Mouse (Mus musculus) CD8-positive naive resting alpha-beta T cell, adult 2 months (primary cell): ENCODE measurements around the gene Jmy.
"Not testable (repeated sequence)": the region's sequence is repeated elsewhere in the genome, so short reads cannot be mapped to it uniquely, and the experiment has no call there.

Experiments
- DNase-seq, 2 experiments: peaks; one replicate each; pipeline ENCODE4 v3.0.0; 2022; ENCODE audit warnings: low read depth in 2 of 2, low spot score in 2 of 2

Gene Jmy

DNA sequence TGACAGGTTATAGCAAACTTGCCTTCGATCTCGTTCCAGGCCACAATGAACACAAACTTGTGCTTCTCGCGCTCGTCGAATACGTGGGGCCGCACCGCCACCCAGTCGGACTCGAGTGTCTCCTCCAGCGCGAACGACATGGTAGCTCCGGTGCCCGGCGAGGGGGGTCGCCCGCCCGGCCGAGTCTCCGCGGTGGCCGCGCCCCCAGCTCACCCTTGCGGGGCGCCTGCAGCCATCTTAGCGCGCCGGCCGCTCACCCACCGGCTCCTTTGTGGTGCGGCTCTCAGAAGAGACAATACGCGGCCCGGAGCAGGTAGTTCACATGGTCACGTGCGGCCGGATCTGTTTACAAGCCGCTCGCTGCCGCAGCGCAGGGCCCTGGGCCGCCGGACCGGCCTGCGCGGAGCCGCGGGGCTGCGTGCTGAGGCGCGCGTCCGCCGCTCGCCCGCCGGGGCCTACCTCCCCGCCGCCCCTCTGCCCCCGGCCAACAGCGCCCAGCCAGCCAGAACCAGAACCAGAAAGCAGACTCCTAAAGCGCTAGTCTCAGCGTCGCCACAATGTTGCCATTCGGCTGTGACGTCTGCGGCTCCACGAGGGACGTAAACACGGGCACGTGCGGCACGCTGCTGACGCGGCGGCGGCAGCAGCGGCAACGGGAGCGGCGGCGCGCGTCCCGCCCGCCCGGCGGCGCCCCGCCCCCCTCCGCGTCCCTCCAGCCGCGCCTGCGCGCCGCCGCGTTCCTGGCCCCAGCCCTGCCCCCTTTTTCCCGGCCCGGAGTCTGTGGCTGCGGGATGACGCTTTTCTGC, at the start of gene Jmy:
Jmy (minus strand) TSS at position 642 of the 806 bp plus-strand sequence.
- peak; percentile 72 to 77 for DNase-seq

DNA sequence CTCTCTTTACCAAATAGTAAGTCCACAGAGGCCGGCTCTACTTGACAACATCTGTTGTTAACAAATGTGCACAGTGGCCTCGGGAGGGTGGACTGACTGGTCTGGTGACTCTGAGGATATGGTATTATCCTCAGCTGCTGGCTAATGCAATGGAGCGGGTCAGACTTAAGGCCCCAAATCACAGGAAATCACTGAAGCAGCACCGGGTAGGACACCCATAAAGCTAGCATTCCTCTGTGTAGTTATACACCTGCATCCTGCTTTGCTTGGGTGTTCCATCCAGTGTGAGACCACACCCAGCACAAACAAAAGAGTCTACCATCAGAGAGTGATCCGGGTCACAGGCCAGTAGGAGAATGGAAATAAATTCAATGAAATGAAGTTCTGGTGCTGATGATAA, 48.0 kb upstream of the Jmy start:
- DNase-seq, result no peak

DNA sequence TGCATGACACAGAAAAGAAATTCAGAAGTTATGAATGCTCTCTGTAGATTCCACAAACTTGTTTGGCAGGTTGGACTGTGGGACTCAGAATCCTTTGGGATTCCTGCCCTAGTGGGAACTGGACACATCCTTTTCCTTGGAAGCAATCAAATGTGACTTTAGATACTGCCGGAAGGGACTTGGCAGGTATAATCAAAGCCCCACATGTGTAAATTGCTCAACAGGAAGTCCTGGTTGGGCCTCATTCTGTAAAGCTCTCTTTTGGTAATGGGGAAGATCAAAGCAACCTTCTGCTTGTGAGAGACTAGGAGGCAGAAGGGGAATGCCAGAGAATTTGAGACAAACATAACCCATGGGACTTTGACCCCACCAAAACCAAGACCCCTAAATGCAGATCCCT, 46.4 kb upstream of the Jmy start:
- peak in 1 of 2 experiments; percentile 7 for DNase-seq

DNA sequence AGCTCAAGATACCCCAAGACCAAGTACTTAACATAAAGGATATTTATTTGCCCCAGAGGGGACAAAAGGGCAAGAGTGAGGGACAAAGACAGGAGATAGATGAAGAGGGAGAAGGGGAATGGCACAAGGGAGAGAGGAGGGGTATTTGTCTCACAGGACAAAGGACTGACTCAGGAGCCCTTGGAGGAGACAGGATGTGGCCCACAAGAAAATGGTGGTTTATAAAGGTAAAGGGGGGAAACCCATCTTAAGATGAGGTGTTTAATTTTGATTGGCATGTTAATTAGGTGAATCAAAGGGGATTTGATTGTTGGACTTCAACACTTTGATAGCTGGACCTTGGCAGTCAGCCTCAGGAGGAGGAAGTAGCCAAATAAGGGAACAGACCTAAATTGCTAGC, 44.7 kb upstream of the Jmy start:
- DNase-seq, result no peak

DNA sequence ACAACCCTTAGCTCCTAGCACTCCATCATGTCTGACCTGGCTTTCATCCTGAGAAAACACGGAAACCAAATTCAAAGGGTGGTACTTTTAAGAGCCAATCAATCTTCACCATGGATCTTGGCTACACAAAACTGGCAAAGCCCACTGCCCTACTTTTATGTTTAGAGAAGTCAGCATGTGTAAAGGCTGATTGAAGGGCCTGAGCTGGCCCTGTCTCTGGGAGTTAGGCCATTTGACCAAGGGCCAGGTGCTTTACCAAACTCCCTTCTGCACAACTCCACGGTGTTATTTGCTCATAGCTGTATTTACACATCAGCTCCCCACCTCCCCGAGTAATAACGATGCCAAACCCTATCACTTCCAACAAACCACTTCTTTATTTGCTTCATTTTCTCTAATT, 39.7 kb upstream of the Jmy start:
- DNase-seq, result no peak

DNA sequence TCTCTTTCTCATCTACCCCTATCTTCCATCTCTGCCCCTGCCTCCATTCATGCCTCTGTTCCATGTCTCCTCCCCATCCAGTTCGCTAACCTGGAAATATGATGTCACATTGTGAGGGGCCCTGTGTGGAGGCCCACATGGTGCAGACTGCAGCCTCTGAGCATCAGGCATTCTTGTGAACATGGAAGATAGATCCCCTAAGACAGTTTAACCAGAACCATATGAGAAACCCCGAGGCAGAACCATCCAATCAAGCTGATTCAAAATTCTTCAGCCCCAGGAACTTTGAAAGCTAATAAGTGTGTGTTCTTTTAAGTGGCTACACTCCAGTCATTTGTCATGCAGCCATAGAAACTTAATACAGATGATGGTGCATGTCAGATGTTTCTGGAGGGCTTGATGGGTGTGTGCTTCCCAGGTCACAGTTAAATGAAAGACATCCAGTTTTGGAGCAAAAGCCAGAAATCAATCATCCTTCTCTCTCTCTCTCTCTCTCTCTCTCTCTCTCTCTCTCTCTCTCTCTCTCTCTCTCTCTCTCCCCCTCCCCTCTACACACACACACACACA, 19.2 kb upstream of the Jmy start:
- no peak for DNase-seq

DNA sequence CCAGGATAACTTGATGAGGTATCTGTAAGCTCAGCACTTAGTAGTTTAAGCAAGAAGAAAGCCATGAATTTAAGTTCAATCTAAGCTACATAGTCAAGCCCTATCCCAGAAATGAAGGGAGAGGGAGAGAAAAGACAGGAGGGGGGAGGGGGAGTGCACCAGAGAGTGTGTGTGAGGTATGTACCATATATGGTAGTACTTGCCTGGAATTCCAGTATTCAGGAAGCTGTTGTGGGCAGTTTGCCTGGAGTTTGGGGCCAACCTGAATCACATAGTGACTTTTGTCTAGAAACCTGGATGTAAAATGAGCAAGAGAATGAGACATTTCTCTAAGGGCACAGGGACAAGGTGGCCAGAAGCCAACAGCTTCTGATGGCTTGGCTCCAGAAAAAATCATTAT, 17.6 kb upstream of the Jmy start:
- DNase-seq, result no peak

DNA sequence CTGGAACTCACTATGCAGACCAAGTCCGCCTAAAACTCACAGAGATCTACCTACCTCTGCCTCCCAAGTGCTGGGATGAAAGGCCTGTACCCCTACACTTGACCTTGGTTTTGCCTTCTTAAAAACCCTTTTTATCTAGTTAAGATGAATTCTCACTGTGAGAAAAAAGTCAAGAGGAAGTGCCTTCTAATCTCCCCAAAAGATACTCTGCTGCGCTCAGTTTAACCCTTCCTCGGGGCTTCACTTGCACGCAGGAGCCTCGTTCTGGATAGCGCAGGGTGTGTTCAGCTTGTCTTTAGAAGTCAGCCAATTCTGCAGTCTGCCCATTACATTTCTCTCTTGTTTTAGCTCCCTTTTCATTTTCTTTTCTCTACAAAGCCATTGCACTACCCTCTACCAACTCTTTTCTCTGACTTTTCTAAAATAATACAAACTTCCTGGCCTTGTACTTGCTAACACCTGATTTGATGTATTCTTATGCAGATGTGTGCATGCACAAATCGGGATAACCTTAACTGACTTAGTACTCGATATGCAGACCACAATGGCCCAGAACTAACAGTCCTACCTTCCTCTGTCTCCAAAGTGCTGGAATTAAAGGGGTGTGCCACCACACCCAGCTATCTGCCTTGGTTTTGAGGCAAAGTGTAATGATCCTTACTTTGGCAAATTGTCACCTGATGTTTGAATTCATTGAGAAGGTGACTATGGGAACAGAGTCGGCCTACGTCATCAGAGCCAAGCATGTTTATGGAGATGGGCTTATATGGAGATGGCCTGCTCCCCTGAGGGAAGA, 14.6 kb upstream of the Jmy start:
- no peak for DNase-seq

DNA sequence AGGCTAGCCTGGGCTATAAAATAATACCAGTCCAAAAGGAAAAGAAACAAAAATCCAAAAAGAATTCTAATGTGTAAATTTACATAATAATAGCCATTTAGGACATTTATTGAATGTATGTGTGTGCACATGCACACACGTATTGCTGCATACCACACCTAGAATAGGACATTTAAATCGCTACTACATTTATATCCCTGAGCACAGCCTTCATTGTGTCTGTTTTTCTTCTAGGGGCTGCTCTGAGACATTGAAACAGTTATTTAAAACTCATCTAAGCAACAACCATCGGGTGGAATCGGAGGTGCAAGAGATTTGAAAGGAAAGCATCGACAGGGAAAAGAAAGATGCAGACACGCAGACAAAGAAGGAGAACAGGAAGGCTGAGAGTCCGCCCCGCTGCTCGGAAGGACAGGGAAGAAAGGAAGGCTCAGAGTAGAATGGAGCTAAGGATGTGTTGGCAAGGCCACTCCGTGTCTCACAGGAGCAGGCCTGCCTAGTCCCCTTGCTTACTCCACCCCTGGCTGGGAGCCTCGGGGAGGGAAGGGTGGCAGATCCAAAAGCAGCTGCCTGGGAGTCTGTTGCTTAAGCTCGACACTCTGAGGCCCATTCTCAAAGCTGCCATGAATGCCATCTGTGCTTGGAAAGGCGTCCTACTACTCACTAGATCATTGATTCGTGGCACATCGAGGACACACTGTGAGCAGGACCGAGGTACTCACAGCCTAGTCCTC, 11.0 kb upstream of the Jmy start:
- DNase-seq, result no peak

DNA sequence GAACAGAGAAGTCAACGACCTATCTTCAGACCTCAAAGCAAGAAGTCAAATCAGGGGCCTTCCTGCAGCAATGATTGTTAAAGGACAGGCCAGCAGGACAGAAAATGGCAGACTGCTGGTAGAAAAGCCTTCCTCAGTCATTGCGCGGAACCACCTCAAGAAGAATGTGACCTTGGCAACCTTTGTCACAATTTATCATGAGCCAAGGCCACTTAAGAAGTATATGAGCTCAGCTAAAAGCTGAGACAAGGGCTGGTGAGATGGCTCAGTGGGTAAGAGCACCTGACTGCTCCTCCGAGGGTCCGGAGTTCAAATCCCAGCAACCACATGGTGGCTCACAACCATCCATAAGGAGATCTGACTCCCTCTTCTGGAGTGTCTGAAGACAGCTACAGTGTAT, 7.3 kb upstream of the Jmy start:
- not testable (repeated sequence) for DNase-seq

DNA sequence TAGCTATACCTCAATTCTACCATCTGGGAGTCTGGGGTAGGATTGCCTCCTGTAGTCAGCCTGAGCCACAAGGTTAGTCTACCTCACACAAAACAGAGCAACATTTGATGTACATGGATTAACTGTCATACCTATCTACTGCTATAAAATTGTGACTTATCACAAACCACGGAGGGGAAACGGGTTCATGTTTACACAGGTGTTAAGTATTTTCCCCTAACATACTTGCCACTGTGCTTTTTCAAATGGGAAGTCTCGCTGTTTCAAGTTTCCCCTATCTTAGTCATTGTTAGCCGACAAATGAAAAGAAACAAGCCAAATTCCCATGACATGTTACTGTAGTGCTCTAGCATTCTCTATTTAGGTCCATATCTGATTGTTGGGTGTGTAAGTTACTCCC, 2.1 kb upstream of the Jmy start:
- no peak for DNase-seq

DNA sequence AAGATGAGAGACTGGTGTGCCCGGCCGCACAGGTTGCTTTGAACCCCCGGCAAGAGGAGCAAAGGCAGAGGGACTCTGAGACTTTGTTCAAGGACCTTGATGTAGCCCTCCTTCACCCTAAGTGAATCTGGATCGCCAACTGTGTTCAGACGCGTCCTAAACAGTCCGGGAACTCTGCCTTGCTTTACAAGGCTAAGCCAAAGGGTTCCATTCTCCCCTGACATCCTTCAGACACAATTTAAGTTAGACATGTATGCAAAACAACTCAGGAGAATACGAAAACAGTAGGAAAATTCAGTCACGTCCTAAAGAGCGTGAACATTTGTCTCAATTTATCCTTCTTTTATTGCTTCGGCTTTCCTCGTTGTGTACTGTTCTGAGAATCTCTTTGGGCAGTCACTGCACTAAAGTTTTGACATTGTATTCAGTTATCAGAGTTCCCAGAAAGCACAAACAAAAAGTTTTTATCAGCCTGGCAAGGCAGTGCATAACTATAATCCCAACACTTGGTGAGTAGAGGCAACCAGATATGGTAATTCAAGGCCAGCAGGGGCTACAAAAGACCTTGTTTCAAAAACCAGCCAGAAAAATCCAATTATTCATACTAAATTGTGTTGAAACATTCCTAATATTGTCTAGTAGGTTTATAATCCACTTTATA, 495 bp upstream of the Jmy start:
- DNase-seq, result no peak

DNA sequence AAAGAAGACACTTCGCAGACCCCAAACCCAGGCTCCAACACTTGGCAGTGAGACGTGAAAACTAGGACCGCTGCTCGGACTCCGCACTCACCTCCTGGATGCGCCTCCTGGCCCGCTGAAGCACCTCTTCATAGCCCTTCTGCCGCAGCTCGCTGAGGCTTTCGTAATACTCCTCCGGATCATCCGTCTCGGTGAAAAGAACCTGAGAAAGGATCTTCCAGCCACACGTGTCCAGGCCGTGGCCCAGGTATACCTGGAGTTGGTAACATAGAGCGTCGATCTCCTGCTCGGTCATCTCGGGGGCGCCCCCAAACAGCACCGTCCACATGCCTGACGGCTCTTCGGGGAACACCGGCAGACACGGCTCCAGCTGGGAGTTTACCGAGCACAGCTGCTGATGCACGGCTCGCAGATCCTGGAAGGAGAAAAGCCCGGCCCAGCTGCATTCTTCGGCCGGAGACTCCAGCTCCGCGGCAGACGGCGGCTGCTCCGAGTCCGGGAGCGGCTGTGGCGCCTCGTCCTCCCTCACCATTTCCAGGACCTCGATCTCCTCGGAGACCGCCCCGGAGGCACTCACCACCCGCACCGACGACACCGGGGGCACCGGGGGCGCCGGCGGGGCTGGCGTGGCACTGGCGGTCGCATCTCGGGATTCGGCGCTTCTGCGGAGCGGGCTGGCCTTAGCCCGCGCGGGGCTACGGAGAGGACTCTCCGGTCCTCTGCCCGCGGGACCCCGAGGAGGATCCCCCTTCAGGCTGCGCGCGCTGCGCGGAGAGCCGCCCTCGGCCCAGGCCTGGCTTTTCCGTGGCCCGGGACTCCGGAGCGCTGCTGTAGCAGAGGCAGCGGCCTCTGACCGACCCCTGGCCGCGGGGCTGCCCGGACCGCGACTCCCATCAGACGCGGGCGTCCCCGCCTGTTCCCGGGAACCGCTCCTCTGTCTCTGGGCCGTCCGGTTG, 1.1 kb downstream of the Jmy start:
- DNase-seq, result peak; percentile 22 to 23

DNA sequence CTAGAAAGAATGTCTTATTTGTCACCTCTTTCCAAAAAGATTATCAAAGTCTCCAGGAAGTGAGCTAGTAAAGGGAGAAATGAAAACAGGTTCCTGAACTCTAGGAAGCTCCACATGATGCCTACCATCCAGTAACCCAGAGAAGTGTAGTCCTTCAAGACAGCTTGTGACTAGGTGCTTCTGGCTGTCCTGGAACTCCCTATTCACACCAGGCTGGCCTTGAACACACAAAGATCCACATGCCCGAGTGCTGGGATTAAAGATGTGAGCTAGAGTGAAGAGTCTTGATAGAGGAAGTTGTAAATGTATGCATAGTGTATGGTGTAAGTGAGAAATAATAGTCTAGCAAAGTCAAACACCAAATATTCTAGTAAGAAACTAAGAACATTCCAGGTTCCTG, 2.6 kb downstream of the Jmy start:
- DNase-seq, result no peak

DNA sequence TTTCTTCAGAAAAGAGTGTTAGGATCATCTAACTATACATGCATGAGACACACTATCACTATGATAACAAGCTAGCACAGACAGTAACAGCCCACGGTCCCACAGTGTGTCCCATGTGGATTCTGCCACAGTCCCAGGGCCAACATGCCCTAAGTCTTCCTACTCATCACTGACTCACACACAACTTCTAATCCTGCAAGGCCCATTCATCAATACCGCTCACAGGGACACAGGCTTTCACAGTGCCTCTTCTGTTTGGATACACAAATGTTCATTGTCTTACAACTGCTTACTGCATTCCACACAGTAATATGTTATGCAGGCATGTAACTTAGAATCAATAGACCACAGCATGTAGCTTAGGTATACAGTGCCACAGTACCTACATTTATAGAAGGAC, 11.1 kb downstream of the Jmy start:
- no peak for DNase-seq

DNA sequence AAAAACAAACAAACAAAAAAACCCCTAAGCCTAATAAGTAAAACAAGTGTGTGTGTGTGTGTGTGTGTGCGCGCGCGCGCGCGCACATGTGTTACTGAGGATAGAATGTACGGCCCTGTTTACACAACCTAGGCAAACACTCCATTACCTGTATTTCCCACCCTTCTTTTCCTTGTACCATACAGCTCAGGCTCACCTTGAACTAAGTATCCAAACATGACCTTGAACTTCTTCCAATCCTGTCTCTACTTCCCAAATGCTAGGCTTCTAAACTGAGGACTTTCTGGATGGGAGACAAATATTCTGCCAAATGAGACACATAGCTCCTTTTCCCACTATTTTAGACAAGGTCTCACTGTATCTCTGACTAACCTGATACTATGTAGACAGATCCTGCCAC, 11.9 kb downstream of the Jmy start:
- DNase-seq, result no peak

DNA sequence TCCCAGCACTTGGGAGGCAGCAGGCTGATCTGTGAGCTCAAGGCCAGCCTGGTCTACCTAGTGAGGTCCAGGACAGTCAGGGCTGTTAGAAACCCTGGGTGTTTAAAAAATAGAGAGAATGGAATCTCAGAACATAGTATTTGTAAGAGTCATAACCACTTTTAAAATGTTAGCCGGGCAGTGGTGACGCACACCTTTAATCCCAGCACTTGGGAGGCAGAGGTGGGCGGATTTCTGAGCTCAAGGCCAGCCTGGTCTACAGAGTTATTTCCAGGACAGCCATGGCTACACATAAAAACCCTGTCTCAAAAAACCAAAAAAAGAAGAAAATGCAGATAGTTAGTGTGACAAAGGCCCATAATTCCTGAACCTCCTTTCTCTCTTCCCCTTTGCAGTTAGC, 15.3 kb downstream of the Jmy start:
- DNase-seq, result no peak

DNA sequence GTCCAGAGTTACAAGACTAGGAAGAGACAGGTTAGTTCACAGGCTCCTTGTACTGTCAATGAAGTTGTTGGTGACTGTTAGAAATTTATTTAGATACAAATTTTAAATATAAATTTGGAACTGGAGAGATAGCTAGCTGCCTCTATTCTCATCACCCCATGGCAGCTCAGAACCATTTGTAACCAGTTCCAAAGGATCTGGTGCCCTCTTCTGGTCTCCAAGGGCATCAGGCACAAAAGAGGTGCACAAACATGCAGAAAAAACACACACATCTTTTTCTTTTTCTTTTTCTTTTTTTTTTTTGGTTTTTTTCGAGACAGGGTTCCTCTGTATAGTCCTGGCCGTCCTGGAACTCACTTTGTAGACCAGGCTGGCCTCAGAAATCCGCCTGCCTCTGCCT, 18.5 kb downstream of the Jmy start:
- DNase-seq, result no peak

DNA sequence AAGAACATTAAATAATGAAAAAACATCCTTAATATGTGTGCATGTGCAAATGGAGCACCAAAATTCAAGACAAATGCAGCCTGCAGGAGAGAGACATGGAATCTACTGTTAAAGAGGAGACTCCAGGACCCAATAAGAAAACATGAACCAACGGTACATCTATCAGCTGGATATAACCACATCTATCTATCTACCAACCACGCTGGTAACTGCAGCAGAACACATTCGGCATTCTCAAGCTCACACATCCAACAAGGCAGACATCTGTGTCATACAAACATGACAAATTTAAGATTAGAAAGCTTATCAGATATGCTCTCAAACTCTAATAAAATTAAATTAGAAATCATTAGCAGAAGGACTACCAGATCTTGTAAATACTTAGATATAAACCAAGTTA, 21.3 kb downstream of the Jmy start:
- no peak for DNase-seq

DNA sequence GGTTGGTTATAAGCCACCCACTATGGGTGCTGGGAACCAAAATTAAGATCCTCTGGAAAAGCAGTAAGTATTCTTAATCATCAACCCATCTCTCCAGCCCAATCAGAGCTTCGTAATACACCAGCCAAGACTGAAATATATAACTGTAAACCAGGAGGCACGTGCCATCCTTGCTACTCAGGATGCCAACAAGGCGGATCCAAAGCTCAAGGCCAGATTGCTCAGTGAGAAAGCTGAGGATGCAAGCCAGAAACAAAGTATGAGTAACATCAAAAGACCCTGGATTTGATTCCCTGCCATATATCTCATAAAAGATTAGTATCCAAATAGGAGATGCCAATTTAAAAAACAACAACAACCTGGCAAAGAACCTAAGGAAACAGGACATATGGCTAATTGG, 31.3 kb downstream of the Jmy start:
- no peak for DNase-seq
